Mouse (Mus musculus) heart, embryonic 12.5 days (tissue): ENCODE results near the gene Ppfia3. TPM values are rescaled to one million over a fixed set of nuclear protein-coding genes. Genes with fewer than 3 reads are reported as not detected.

Experiments
- ATAC-seq: fragments of 200-750 bp; cut with Nextera tagmentation; 2 replicates; pipeline ENCODE4 v1.8.0; 2017; ENCODE audit warnings: moderate TSS enrichment, moderate library complexity; ENCODE audit not compliant: insufficient number of reproducible peaks, low FRiP score
- H3K27ac ChIP-seq: fragments of 300-500 bp; sonication (generic); 2 replicates; pipeline ENCODE4 v1.5.1; 2016; ENCODE audit warnings: mild to moderate bottlenecking, moderate library complexity; ENCODE audit not compliant: poor library complexity, severe bottlenecking
- H3K27me3 ChIP-seq: fragments of 300-500 bp; sonication (generic); replicated peaks from 2 replicates; pipeline ENCODE4 v1.6.1; 2016; ENCODE audit warnings: mild to moderate bottlenecking, moderate library complexity
- H3K36me3 ChIP-seq: fragments of 300-500 bp; sonication (generic); 2 replicates; pipeline ENCODE4 v1.6.1; 2016; ENCODE audit warnings: mild to moderate bottlenecking, moderate library complexity
- H3K4me1 ChIP-seq: fragments of 300-500 bp; sonication (generic); replicated peaks from 2 replicates; pipeline ENCODE4 v1.6.1; 2016; ENCODE audit warnings: mild to moderate bottlenecking
- H3K4me2 ChIP-seq: fragments of 300-500 bp; sonication (generic); 2 replicates; pipeline ENCODE4 v1.6.1; 2016; ENCODE audit warnings: mild to moderate bottlenecking, moderate library complexity
- H3K4me3 ChIP-seq: fragments of 300-500 bp; sonication (generic); 2 replicates; pipeline ENCODE4 v1.5.1; 2016; ENCODE audit warnings: mild to moderate bottlenecking
- H3K9ac ChIP-seq: fragments of 300-500 bp; sonication (generic); 2 replicates; pipeline ENCODE4 v1.6.1; 2016; ENCODE audit warnings: mild to moderate bottlenecking, moderate library complexity
- H3K9me3 ChIP-seq: fragments of 300-500 bp; sonication (generic); replicated peaks from 2 replicates; pipeline ENCODE4 v1.6.1; 2016; ENCODE audit warnings: mild to moderate bottlenecking, moderate library complexity
- WGBS: fragments of 180-500 bp; shearing (Covaris S2); methylation state at CpG from one replicate; pipeline ENCODE4 v1.1.7; 2016; 5-methylcytosine and 5-hydroxymethylcytosine counted together
- polyA plus RNA-seq: library from polyadenylated mRNA; unstranded; fragments of >200 nt; fragmentation: Nextera tagmentation; extraction: Ambion mirVana; gene quantifications from 2 replicates; pipeline ENCODE4 v1.2.1, GENCODE M21; 2016

The Ppfia3 gene
- polyA plus RNA-seq, 1 experiment from 2014 or later: 2.6 TPM

DNA sequence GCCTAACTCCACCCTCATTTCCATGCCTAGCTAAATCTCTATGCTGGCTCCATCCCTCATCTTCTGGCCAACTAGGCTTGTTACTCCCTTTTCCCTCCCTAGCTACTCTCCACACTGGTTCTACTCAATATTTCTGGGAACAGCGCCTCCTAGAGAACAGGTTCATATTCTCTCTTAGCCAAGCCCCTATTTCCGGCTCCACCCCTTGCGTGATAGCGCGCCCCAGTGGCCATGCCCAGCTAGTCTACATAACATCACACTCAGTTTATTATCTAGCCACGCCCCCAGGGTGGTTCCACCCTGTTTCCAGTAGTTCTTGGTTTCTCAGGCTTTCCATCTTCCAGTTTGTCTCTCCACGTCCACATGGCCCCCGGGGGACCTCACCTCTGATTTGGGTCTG, 25.5 kb downstream of the Ppfia3 start:
- peak overlapping the region; percentile 61; the same call in 1 of the 2 replicates for H3K4me3 ChIP-seq
- no peaks in the 10 kb centered on the region for H3K36me3 ChIP-seq
- H3K4me1 ChIP-seq: peaks cover 50% of the 10 kb centered on the region
- WGBS: 2% methylated on average over 8 of the region's 8 CpGs
- H3K27ac ChIP-seq: no peak overlapping the region
- peak overlapping the region; percentile 97 for H3K4me2 ChIP-seq
- H3K9ac ChIP-seq: no peak overlapping the region
- H3K27me3 ChIP-seq: 0 out of 2 replicates have a peak, but pooled peaks cover 10% of the 10 kb centered on the region
- no peaks in the 10 kb centered on the region for H3K9me3 ChIP-seq
- ATAC-seq: 0 out of 2 replicates have a peak, but pooled peaks have one; percentile 34

DNA sequence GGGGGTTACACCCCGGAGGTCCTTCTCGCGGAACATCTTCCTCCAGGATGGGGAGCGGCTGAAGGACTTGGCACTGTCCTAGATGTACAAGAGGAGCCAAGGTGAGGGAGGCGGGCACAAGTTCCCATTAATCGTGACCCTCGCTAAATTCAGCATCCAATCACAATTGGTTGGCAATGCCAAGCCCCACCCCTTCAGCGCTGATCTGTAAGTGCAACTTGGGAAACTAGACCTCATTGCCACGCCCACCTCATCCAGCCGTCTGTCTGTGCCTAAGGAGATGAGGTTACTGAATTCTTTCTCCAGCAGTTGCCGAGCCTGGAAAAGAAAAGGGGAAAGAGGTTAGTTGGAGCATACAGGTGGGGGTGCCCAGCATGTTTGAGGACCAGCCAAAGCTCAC, 26.1 kb downstream of the Ppfia3 start:
- Histone ChIP-seq H3K9me3 (no peaks in the 10 kb centered on the region), H3K27me3 (0 out of 2 replicates have a peak, but pooled peaks cover 10% of the 10 kb centered on the region), H3K4me3 (peak overlapping the region; percentile 61), H3K36me3 (no peaks in the 10 kb centered on the region), H3K4me2 (peak overlapping the region; percentile 97), H3K27ac (peak overlapping the region; percentile 28), H3K9ac (peak overlapping the region; percentile 79; the same call in 1 of the 2 replicates), H3K4me1 (peaks cover 51% of the 10 kb centered on the region)
- ATAC-seq: no peak
- 2% methylated on average over 11 of the region's 11 CpGs for WGBS

- Histone ChIP-seq H3K27ac (peak overlapping the region; percentile 28), H3K36me3 (no peaks in the 10 kb centered on the region), H3K9me3 (no peaks in the 10 kb centered on the region), H3K4me3 (peak overlapping the region; percentile 61), H3K27me3 (0 out of 2 replicates have a peak, but pooled peaks cover 10% of the 10 kb centered on the region), H3K9ac (peak overlapping the region; percentile 79), H3K4me2 (peak overlapping the region; percentile 97), H3K4me1 (peaks cover 57% of the 10 kb centered on the region)
- ATAC-seq: no peak
- 3% methylated on average over 11 of the region's 11 CpGs for WGBS
These were observed 26.8 kb downstream of the Ppfia3 start for GRCm38 (mm10) chr7:45340066-45340442.

- H3K36me3 ChIP-seq: no peaks in the 10 kb centered on the region
- peak overlapping the region; percentile 97 for H3K4me2 ChIP-seq
- H3K27me3 ChIP-seq: 0 out of 2 replicates have a peak, but pooled peaks cover 10% of the 10 kb centered on the region
- H3K27ac ChIP-seq: peak overlapping the region; percentile 49; the same call in 1 of the 2 replicates
- ATAC-seq: peak; percentile 76
- H3K9ac ChIP-seq: peak overlapping the region; percentile 79
- no peaks in the 10 kb centered on the region for H3K9me3 ChIP-seq
- 1% methylated on average over 39 of the region's 39 CpGs for WGBS
- peaks cover 62% of the 10 kb centered on the region for H3K4me1 ChIP-seq
- peak overlapping the region; percentile 61 for H3K4me3 ChIP-seq
These were observed 27.3 kb downstream of the Ppfia3 start for GRCm38 (mm10) chr7:45339410-45340065.

DNA sequence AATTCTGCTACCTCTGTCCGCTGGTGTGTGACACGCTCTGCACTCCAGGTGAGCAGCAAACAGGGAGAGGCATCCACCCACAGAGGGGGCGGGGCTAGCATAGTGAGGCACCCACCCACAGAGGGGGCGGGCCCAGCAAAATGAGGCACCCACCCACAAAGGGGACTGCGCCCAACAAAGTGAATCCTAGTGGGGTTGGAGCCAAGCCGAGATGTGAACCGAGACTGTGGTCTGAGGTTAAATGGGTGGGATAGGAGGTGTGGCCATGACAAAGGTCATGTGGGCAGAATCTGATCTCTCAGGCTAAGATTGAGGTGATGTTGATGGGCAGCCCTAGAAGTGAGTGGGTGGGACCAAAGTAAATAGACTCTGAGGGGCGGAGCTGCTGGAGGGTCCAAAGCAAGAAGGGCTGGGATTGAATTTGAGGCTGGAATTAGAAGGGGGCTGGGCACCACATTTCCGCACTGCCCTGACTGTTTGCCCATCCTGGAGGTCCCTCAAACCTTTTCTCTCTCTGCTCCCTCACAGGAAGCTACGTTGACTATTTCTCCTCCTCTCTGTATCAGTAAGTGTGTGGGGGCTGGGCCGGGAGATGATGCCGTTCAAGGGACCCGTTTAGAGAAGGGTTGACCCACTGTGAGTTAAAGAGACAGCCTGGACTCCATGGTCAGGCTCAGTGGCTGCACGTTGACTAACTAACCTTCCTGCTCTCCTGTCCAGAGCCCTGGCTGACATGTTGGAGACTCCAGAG, 28.5 kb downstream of the Ppfia3 start:
- Histone ChIP-seq H3K36me3 (no peaks in the 10 kb centered on the region), H3K9ac (0 out of 2 replicates have a peak overlapping the region, but pooled peaks have one; percentile 22), H3K27ac (no peak overlapping the region), H3K9me3 (no peaks in the 10 kb centered on the region), H3K4me2 (peak overlapping the region; percentile 97), H3K4me1 (peaks cover 70% of the 10 kb centered on the region), H3K4me3 (peak overlapping the region; percentile 61), H3K27me3 (0 out of 2 replicates have a peak, but pooled peaks cover 8% of the 10 kb centered on the region)
- no peak for ATAC-seq
- 3% methylated on average over 14 of the region's 14 CpGs for WGBS

- H3K27ac ChIP-seq: no peak overlapping the region
- H3K9me3 ChIP-seq: no peaks in the 10 kb centered on the region
- no peaks in the 10 kb centered on the region for H3K36me3 ChIP-seq
- H3K4me3 ChIP-seq: peak overlapping the region; percentile 61
- H3K4me1 ChIP-seq: peaks cover 76% of the 10 kb centered on the region
- H3K27me3 ChIP-seq: 0 out of 2 replicates have a peak, but pooled peaks cover 7% of the 10 kb centered on the region
- H3K9ac ChIP-seq: peak overlapping the region; percentile 22; the same call in 1 of the 2 replicates
- 14% methylated on average over 4 of the region's 4 CpGs for WGBS
- peak overlapping the region; percentile 97 for H3K4me2 ChIP-seq
- no peak for ATAC-seq
These were observed 29.4 kb downstream of the Ppfia3 start for GRCm38 (mm10) chr7:45337469-45337868.

GRCm38 (mm10) chr7:45336319-45336718, 30.5 kb downstream of the Ppfia3 start:
- no peak overlapping the region for H3K27ac ChIP-seq
- 81% methylated on average over 4 of the region's 4 CpGs for WGBS
- H3K4me2 ChIP-seq: peak overlapping the region; percentile 97; the same call in 1 of the 2 replicates
- H3K27me3 ChIP-seq: 0 out of 2 replicates have a peak, but pooled peaks cover 4% of the 10 kb centered on the region
- 0 out of 2 replicates have a peak, but pooled peaks cover 3% of the 10 kb centered on the region for H3K9me3 ChIP-seq
- peaks cover 3% of the 10 kb centered on the region; the same call in 1 of the 2 replicates for H3K36me3 ChIP-seq
- peaks cover 84% of the 10 kb centered on the region for H3K4me1 ChIP-seq
- no peak overlapping the region for H3K4me3 ChIP-seq
- ATAC-seq: no peak
- no peak overlapping the region for H3K9ac ChIP-seq

DNA sequence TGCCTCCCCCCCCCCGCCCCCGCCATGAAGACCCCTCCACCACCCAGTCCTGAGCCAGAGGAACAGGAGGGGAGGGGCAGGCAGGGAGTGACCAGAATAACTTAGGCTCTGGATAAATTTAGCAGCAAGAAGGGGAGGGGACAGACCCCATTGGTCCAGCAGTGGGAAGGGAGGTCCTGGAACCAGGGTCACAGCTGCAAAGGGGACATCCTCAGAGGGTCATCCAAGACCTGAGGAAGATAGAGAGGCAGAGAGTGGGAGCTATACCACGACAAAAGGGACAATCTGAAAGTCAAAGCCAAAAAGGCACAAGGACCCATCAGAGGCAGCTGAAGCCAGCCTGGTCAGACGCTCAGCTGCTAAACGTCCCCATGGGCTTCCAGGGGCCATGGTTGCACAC, 31.8 kb downstream of the Ppfia3 start, which contains the start of gene Hrc:
Gene Hrc (plus strand): TSS at position 235 of the 400 bp plus-strand sequence.
- Histone ChIP-seq H3K9ac (peak within 1 kb of the TSS; percentile 85), H3K27ac (peak within 1 kb of the TSS; percentile 95), H3K4me1 (peaks cover 77% of the 10 kb centered on the region), H3K9me3 (0 out of 2 replicates have a peak, but pooled peaks cover 3% of the 10 kb centered on the region), H3K36me3 (peaks cover 6% of the 10 kb centered on the region; the same call in 1 of the 2 replicates), H3K27me3 (0 out of 2 replicates have a peak, but pooled peaks cover 4% of the 10 kb centered on the region), H3K4me3 (peak within 1 kb of the TSS; percentile 77), H3K4me2 (peak within 1 kb of the TSS; percentile 78)
- WGBS: 16% methylated on average over 5 of the region's 5 CpGs
- ATAC-seq: no peak

DNA sequence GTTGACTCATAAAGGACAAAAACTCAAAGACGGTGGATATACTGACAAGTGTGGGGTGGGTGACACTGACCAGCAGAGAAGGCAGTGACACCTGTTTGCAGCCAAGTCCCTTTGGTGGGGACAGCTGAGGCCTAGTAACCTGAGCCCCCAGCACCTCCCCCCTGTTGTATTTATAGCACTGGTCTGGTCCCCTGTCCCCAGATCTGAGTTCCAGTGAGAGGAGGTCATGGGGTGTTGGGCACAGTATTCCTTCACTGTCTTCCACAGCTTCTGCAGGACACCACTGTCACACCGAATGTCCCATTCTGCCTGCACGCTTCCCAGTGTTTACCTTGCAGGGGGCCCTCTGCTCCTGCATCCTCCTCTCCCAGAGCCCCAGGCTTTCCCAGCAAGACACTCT, 32.2 kb downstream of the Ppfia3 start:
- Histone ChIP-seq H3K27me3 (0 out of 2 replicates have a peak, but pooled peaks cover 4% of the 10 kb centered on the region), H3K4me1 (peaks cover 73% of the 10 kb centered on the region), H3K9me3 (0 out of 2 replicates have a peak, but pooled peaks cover 3% of the 10 kb centered on the region), H3K4me2 (peak overlapping the region; percentile 78), H3K27ac (peak overlapping the region; percentile 95), H3K4me3 (peak overlapping the region; percentile 26), H3K9ac (peak overlapping the region; percentile 85; the same call in 1 of the 2 replicates), H3K36me3 (peaks cover 6% of the 10 kb centered on the region; the same call in 1 of the 2 replicates)
- ATAC-seq: peak; percentile 15; the same call in 1 of the 2 replicates
- 13% methylated on average over 3 of the region's 3 CpGs for WGBS

- Histone ChIP-seq H3K4me1 (peaks cover 69% of the 10 kb centered on the region), H3K27ac (peak within 1 kb of the TSS; percentile 95), H3K4me2 (peak within 1 kb of the TSS; percentile 78), H3K9me3 (0 out of 2 replicates have a peak, but pooled peaks cover 3% of the 10 kb centered on the region), H3K27me3 (0 out of 2 replicates have a peak, but pooled peaks cover 4% of the 10 kb centered on the region), H3K9ac (peak within 1 kb of the TSS; percentile 85), H3K36me3 (peaks cover 6% of the 10 kb centered on the region; the same call in 1 of the 2 replicates), H3K4me3 (peak within 1 kb of the TSS; percentile 77)
- peak; percentile 70 for ATAC-seq
- under 1% methylated on average over 38 of the region's 38 CpGs for WGBS
These were observed 33.3 kb downstream of the Ppfia3 start, which contains the start of gene Trpm4 for GRCm38 (mm10) chr7:45333431-45333982. Trpm4 (minus strand) TSS chr7:45333780.
